Mouse (Mus musculus) kidney, adult 2 months (tissue): ENCODE measurements at regions not wholly inside any gene's neighbourhood (a gene's known extent, or its start where the extent isn't known, plus 50 kb on each side); places are given as distances from the start of the nearest gene placed in this dataset.

Source experiments
- CTCF ChIP-seq: fragments of 200-500 bp; conservative IDR thresholded peaks from 2 replicates; pipeline ENCODE4 v1.5.1; 2011; ENCODE audit warnings: low read depth, mild to moderate bottlenecking, control low read depth, low read length, moderate library complexity, mixed read lengths; ENCODE audit not compliant: insufficient read depth, insufficient read length
- POLR2A ChIP-seq: fragments of 200-500 bp; IDR thresholded peaks from one replicate; pipeline ENCODE4 v1.6.1; 2011; ENCODE audit warnings: low read depth, low read length, control low read depth

- TF ChIP-seq CTCF (no peak), POLR2A (no peak)
Measured at GRCm38 (mm10) chr4:84026144-84026543, 500.8 kb downstream of the Ccdc171 start.
